Mouse (Mus musculus) 3134 (cell line): ENCODE measurements around the gene Fgd2.
"Not testable (repeated sequence)": the region's sequence is repeated elsewhere in the genome, so short reads cannot be mapped to it uniquely, and the experiment has no call there.

Experiments
- DNase-seq: peaks from one replicate; pipeline ENCODE4 v3.0.0-alpha.2; 2011; ENCODE audit warnings: low spot score; ENCODE audit not compliant: insufficient read length; ENCODE audit errors: extremely low read depth

Gene Fgd2

DNA sequence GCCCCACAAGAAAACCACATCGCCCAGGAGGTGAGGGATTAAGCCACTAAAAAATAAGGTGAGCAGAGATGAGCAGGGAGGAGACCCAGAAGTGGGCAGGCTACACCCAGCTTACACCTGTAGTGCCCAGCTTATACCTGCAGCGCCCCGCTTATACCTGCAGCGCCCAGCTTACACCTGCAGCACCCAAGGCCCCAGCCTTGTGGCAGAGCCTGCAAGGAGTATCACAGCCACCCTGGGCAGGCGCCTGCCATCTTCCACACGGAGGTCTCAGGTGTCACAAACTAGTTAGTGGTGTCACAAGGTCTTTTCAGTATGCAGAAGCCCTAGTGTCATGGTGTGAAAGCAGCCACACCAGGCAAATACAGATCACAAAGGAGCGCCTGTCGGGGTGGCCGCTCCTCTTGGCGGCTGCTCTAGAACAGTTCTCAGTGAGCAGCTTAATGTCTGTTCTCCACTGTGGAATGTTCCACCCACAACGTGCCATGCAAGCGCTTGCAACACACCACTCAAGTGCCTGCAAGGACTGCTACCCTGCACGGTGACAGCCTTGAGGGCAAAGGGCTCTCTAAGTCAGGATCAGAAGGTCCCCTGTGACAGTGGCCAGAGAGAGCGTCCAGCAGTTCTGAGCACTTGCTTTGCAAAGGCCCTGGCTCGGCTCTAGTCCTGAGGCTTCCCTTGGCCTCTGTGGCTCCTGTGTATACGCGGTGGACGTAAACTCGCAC, 24.3 kb upstream of the Fgd2 start:
- DNase-seq = no peak

DNA sequence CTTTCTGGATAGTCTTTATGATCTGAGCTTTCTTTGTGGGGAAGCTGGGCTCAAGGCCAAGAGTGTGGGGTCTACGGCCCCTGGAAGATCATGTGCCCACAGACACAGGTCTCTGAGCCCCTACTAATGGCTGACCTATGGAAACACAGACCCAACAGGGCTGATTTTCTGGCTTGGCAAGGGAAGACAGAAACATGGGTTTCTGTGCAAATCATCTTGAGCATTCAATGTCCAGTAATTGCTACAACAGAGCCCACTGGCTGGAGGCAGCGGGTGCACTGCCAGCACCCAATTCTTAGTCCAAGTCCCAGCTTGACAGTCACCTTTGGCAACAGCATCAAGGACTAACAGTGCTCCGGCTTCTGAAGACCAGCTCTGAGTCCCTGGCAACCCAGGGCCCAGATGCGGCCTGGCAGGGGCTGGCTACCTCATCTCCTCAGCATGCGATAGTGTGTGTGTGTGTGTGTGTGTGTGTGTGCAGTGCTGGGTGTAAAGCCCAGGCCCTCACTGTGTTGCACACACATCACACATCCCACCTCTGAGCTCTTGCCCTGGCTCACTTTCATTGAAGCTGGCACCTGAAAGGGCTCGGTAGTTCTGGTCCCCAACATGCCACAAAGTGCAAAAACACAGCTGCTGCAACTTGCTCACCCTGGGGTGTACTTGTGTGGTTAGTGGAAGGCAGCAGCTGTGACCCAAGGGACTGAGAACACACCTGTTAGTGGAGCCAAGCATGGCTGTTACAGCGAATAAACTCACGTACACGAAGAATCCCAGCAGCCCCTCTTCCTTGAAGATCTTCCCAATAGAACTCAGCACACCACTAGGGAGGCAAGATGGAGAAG, 22.5 kb upstream of the Fgd2 start:
- DNase-seq = no peak

- DNase-seq = no peak
Observed at GRCm38 (mm10) chr17:29339170-29339768, 21.4 kb upstream of the Fgd2 start.

GRCm38 (mm10) chr17:29340406-29341261, 20.1 kb upstream of the Fgd2 start:
- DNase-seq = no peak

DNA sequence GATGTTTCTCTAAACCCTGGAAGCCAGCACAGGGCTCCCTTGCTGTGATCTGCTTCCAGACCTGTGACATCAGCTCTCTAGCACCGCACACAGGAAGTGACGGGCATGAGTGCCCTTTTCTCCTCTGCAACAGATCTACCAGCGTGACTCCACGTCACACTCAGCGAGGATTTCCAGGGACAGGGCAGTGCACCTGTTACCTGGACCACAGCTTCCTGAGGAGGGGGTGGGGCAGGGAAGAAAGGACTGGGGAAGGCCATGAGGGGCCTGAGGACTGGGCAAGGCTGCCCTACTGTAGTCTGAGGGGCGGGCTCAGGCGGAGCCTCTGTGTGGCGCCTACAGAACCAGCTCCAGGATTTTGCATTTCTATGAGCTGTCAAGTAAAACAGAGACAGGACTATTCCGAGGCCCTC, 19.1 kb upstream of the Fgd2 start:
- no peak for DNase-seq

- no peak for DNase-seq
Observed at GRCm38 (mm10) chr17:29342010-29342910, 18.5 kb upstream of the Fgd2 start.

DNA sequence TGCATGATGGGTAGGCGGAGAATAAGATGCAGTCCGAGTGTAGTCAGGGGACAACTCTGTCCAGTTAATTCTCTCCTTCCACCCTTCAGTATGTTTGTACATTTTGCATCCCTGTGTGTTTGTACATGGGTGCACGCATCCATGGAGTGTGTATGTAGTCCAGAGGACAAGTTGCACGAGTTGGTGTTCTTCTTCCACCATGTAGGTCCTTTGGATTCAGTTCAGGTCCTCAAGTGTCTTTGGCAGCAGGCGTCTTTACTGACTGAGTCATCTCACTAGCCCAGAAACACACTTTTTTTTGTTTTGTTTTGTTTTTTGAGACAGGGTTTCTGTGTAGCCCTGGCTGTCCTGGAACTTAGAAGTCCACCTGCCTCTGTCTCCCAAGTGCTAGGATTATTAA, 17.5 kb upstream of the Fgd2 start:
- DNase-seq = no peak

DNA sequence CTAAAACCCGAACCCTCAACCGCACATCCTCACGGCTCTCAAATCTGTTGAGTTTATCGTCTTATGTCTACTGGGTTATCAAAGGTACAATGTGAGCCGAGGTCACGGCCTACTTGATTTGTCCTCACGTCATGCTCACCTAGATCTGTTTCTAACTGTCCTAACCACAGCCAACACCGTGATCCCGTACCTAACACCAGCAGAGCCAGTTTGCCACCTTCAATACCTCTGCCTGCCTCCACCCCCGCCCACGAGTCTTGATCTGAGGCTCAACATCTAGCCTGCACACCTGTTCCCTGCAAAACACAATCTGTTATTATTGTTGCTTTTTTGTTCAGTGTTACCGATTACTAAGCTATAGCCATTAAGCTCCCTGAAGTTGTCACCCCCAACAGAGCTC, 15.4 kb upstream of the Fgd2 start:
- DNase-seq = no peak

GRCm38 (mm10) chr17:29346496-29347125, 14.1 kb upstream of the Fgd2 start:
- peak; percentile 49 for DNase-seq

GRCm38 (mm10) chr17:29347126-29347644, 13.5 kb upstream of the Fgd2 start:
- DNase-seq = no peak

DNA sequence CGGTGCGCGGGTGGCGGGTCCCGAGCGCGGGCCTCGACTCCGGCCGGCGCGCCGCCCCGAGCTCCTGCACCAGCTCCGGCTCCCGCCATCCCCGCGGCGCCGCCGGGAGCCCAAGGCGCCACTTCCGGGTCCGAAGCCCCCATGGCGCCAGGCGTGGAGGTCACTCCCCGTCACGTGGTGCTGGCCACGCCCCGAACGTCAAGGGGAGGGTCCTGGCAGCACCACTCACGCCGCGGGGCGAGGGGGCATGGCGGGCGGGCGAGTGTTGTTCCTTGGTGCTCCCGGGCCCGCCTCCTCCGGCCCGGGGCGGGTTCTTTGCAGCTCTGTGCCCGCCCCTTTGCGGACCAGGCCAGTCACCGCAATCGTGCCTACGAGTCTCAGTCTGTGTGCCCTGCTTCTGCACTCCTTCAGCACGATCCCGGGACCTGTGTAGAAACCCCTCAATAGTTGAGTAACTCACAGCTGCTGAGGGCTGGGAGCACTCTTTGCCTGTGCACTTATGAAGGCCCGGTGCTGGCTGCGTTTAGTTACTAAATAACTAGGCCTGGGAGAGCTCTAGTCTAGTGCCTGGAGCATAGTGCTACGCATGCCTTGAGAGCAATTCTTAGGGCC, 13.0 kb upstream of the Fgd2 start, which contains the start of gene Mtch1:
TSS of gene Mtch1 (minus strand) at position 290 of the 612 bp plus-strand sequence.
- DNase-seq = peak; percentile 99

GRCm38 (mm10) chr17:29348996-29349395, 11.7 kb upstream of the Fgd2 start:
- DNase-seq = no peak

DNA sequence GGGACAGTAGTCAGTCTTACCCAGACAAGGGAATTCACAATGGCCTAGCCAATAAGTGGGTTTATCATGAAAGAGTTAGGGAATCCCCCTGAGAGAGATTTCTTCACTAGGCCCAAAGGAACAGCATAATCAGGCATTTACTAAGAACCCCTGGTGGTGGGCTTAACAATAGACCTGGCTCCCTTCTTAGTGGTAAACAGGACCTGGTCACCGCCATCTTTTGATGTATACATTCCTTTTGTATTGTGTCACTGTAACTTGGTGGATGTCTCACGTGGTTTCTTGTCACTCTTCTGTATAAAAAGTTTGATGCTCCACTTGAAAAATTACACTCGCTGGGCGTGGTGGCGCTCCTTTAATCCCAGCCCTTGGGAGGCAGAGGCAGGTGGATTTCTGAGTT, 9.7 kb upstream of the Fgd2 start:
- not testable (repeated sequence) for DNase-seq

DNA sequence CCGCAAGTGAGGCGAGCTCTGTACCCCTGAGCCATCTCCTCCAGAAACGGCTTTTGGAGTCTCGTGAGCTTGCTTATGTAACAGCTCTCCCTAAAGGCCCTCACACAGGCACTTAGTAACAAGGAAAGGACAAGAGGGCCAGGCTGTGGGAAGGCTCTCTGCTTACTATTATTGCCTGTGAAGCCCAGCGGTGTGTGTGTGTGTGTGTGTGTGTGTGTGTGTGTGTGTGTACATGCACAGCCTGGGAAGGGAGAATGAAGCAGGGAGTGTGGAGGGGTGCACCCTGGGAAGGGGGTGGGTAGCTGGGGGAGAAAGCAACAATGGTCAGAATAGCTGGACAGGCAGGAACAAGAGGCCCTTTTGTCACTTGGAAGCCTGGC, 5.3 kb upstream of the Fgd2 start:
- DNase-seq = no peak

GRCm38 (mm10) chr17:29355841-29356478, 4.8 kb upstream of the Fgd2 start:
- no peak for DNase-seq

- no peak for DNase-seq
Observed at GRCm38 (mm10) chr17:29356479-29356856, 4.2 kb upstream of the Fgd2 start.

- no peak for DNase-seq
Observed at GRCm38 (mm10) chr17:29356882-29357281, 3.8 kb upstream of the Fgd2 start.

DNA sequence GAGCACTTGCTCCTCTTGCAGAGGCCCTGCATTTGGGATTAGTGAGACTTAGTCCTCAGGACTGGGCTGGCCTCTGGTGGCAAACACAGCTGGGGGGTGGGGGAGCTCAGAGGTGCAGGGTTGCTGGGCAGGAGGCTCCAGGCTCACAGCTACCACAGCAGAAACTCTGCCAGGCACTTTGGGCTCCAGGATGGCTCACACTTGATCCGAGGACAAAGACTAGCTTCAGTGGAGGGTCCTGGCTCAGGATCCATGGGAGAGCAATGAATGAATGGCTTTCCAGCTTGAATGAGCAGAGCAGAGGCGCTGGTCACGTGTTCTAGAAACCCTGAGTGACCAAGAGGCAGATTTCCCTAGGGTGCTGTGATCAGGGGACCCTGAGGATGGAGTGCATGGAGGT, 1.8 kb upstream of the Fgd2 start:
- no peak for DNase-seq
